Mouse (Mus musculus) embryonic facial prominence, embryonic 15.5 days (tissue): Measurements from ENCODE around the gene Zfp541. TPM values are rescaled to one million over a fixed set of nuclear protein-coding genes. Genes with fewer than 3 reads are reported as not detected.

ENCODE experiments used
- ATAC-seq: fragments of 200-750 bp; cut with Nextera tagmentation; 2 replicates; pipeline ENCODE4 v1.8.0; 2017; ENCODE audit warnings: low read depth, moderate TSS enrichment; ENCODE audit not compliant: insufficient number of reproducible peaks, low FRiP score, low TSS enrichment
- H3K27ac ChIP-seq: fragments of 300-500 bp; sonication (generic); replicated peaks from 2 replicates; pipeline ENCODE4 v1.5.1; 2015; ENCODE audit warnings: mild to moderate bottlenecking, inconsistent platforms
- H3K27me3 ChIP-seq: fragments of 300-500 bp; sonication (generic); 2 replicates; pipeline ENCODE4 v1.6.1; 2015; ENCODE audit warnings: inconsistent platforms
- H3K36me3 ChIP-seq: fragments of 300-500 bp; sonication (generic); 2 replicates; pipeline ENCODE4 v1.6.1; 2015; ENCODE audit warnings: mild to moderate bottlenecking, inconsistent platforms
- H3K4me1 ChIP-seq: fragments of 300-500 bp; sonication (generic); 2 replicates; pipeline ENCODE4 v1.6.1; 2015; ENCODE audit warnings: inconsistent platforms
- H3K4me2 ChIP-seq: fragments of 300-500 bp; sonication (generic); replicated peaks from 2 replicates; pipeline ENCODE4 v1.6.1; 2015; ENCODE audit warnings: mild to moderate bottlenecking, inconsistent platforms
- H3K4me3 ChIP-seq: fragments of 300-500 bp; sonication (generic); replicated peaks from 2 replicates; pipeline ENCODE4 v1.5.1; 2015; ENCODE audit warnings: mild to moderate bottlenecking, inconsistent platforms
- H3K9ac ChIP-seq: fragments of 300-500 bp; sonication (generic); 2 replicates; pipeline ENCODE4 v1.6.1; 2015; ENCODE audit warnings: inconsistent platforms
- H3K9me3 ChIP-seq: fragments of 300-500 bp; sonication (generic); replicated peaks from 2 replicates; pipeline ENCODE4 v1.6.1; 2016; ENCODE audit warnings: inconsistent platforms
- WGBS: fragments of 180-500 bp; shearing (Covaris S2); methylation state at CpG from one replicate; pipeline ENCODE4 v1.1.7; 2015; 5-methylcytosine and 5-hydroxymethylcytosine counted together
- polyA plus RNA-seq: library from polyadenylated mRNA; unstranded; fragments of >200 nt; fragmentation: Nextera tagmentation; extraction: Ambion mirVana; gene quantifications from 2 replicates; pipeline ENCODE4 v1.2.1, GENCODE M21; 2015

The Zfp541 gene
- polyA plus RNA-seq, 1 experiment from 2014 or later, result 0.15 TPM

DNA sequence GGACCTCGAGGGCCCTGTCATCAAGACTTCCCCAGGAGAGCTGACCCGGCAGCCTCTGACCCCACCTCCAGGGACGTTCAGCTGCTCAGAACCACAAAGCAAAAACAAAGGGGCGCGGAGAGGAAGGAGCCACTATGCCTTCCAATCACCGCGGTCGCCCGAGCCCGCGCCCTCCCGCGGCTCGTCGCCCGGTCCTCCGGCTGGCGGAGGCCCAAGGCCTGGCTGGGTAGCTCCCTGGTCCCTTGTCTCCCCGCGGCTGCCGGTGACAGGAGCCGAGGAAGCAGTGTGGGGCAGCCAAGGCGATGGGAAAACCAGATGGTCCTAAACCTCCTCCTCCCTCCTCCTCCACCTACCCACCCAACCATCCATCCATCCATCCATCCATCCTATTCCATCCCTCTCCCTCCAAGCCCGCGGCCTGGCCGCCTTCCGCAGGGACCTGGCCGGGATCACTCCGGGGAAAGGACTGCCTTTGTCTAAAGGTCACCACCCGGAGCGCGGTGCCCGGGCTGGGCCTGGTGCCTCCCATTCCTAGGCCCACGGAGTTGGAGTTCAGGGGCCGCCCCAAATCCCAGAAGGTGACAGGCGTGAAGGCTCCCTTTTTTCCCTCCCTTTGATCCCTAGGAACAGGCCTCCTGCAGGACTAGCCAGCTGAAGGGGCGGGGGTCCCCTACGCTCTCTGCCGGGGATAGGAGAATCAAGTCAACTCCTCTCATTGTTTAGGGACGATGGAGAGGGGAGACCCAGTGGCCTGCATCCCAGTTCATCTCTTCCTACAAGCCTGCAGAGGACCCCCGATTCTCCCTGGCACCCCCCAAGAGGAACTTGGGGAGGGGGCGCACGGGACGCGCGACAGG lies 14.9 kb upstream of the Zfp541 start:
- Histone ChIP-seq H3K9ac (peak overlapping the region; percentile 98), H3K9me3 (no peaks in the 10 kb centered on the region), H3K27me3 (no peaks in the 10 kb centered on the region), H3K4me1 (peaks cover 60% of the 10 kb centered on the region), H3K4me2 (peak overlapping the region; percentile 76), H3K4me3 (peak overlapping the region; percentile 86), H3K36me3 (no peaks in the 10 kb centered on the region), H3K27ac (peak overlapping the region; percentile 97)
- peak; percentile 17 for ATAC-seq
- 0% methylated on average over 45 of the region's 46 CpGs for WGBS

DNA sequence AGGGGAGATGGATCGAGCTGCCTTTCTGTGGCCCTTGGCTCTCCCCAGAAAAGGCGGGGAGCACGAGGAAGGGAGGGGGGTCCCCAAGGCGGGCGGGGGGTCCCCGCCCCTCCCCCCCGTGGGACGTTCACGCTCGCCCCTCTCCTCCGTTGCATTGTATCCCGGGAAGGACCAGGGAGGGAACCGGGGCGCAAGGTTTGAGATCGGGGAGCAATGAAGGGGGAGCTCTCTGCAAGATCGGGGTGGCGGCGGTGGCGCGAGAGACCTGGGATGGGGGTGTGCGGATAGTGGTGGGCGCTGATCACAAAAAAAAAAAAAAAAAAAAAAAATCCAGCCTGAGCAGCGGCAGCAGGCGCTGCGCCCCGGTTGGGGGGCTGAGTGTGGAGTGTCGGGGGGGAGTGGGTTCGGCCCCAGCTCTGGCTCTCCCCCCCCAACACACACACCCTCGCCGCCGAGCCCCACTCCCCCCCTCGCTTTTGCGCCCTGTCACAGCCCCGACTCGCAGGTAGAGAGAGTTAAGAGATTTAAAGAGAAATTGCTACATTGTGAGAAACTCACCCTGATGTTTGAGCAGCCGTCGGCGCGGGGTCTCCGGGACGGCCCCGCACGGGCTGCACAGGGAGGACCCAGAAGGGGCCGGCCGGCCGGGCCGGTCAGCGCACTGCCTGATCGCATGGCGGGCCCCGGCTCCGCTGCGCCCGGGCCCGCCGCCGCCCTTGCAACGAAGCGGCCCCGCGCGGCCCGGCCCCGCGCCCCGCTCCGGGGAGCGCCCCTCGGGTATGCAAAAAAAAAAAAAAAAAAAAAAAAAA lies 14.1 kb upstream of the Zfp541 start, which contains the start of gene Bicra:
Gene Bicra (minus strand): TSS at position 584 of the 809 bp plus-strand sequence.
- Histone ChIP-seq H3K27me3 (no peaks in the 10 kb centered on the region), H3K9me3 (no peaks in the 10 kb centered on the region), H3K4me1 (peaks cover 64% of the 10 kb centered on the region), H3K4me3 (peak within 1 kb of the TSS; percentile 86), H3K36me3 (no peaks in the 10 kb centered on the region), H3K9ac (peak within 1 kb of the TSS; percentile 98), H3K4me2 (peak within 1 kb of the TSS; percentile 76), H3K27ac (peak within 1 kb of the TSS; percentile 97)
- ATAC-seq, result peak; percentile 68
- WGBS, result under 1% methylated on average over 63 of the region's 69 CpGs

DNA sequence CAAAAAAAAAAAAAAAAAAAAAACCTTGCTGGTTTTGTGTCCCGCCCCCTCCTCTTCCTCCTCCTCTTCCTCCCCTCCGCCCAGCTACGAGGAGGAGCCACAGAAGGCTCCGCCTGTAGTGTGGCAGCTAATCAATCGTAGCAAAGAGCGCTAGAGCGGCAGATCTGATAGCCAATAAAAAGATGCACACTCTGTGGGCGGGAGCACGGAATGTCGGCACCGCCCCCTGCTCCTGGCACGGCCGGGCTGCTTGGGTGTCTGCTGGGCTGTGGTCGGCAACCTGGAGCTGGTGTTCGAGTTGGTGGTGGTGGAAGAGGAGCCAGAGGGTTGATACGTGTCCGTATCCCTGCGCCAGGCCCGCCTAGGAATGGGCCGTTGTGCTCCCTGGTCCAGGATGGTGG lies 13.4 kb upstream of the Zfp541 start:
- WGBS, result 1% methylated on average over 19 of the region's 20 CpGs
- Histone ChIP-seq H3K9me3 (no peaks in the 10 kb centered on the region), H3K27me3 (no peaks in the 10 kb centered on the region), H3K36me3 (no peaks in the 10 kb centered on the region), H3K4me3 (peak overlapping the region; percentile 86), H3K4me2 (peak overlapping the region; percentile 76), H3K9ac (peak overlapping the region; percentile 98), H3K4me1 (peaks cover 61% of the 10 kb centered on the region), H3K27ac (peak overlapping the region; percentile 97)
- peak; percentile 89 for ATAC-seq

DNA sequence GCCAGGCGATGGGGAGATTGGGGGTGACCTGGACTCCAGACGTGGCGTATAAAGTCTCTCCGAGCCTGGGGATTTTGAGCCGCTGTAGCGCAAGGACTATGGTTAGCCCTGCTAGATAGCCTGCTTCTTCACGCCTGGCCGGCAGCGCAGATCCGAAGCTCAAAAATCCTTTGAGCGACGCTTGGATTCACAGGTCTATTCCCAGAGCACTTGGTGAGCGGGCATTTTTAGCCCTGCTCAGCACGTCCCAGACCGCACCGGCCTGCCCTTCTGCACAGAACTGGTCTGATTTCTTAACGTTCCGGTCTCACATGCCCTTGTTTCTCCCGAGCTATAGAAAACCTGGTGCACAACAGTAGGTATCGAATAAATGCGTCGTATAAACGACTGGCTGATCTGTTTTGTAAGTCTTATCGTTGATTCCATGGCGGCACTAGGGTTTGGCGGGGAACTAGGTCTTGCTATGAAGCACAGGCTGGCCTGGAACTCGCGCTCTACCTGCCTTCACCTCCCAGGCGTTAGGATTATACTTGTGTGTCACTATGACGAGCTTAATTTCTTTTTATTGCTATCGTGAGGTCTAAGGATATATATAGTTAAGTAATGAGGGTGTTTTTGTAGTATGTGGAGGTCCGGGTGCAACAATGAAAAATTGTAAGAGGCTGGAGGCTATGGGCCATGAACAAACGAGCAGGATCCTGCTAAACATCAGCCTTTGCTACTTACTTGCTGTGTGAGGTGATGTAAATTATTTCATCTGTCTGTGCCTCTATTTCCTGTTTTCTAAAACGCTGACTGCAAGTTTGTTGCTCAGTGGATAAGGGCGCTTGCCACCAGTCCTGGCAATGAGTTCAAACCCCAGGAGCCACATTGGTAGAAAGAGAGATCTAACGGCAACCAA lies 12.7 kb upstream of the Zfp541 start:
- Histone ChIP-seq H3K27ac (peak overlapping the region; percentile 89), H3K4me3 (peak overlapping the region; percentile 86), H3K27me3 (no peaks in the 10 kb centered on the region), H3K4me1 (peaks cover 57% of the 10 kb centered on the region), H3K9ac (peak overlapping the region; percentile 78), H3K9me3 (no peaks in the 10 kb centered on the region), H3K4me2 (peak overlapping the region; percentile 76), H3K36me3 (no peaks in the 10 kb centered on the region)
- ATAC-seq, result no peak
- WGBS, result 6% methylated on average over 36 of the region's 36 CpGs

DNA sequence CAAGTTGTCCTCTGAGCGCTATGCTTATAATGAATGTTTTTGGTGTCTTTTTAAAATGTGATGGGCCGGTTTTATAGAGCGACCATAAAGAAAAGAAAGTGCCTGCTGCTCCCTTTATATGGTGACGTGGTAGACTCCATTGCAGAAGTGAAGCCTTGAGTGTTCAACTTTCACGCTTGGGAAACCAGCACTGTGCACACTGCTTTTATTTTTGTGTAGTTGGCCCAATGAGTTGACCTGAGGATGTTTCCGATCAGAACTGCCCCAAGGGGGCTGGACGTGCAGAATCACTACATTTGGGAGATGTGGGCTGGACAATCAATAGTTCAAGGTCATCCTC lies 12.1 kb upstream of the Zfp541 start:
- no peak overlapping the region for H3K27ac ChIP-seq
- H3K4me2 ChIP-seq, result peak overlapping the region; percentile 76
- WGBS, result 76% methylated on average over 7 of the region's 7 CpGs
- H3K4me1 ChIP-seq, result peaks cover 51% of the 10 kb centered on the region
- H3K9ac ChIP-seq, result 0 out of 2 replicates have a peak overlapping the region, but pooled peaks have one; percentile 78
- no peaks in the 10 kb centered on the region for H3K36me3 ChIP-seq
- peak overlapping the region; percentile 86 for H3K4me3 ChIP-seq
- no peak for ATAC-seq
- H3K27me3 ChIP-seq, result no peaks in the 10 kb centered on the region
- no peaks in the 10 kb centered on the region for H3K9me3 ChIP-seq

DNA sequence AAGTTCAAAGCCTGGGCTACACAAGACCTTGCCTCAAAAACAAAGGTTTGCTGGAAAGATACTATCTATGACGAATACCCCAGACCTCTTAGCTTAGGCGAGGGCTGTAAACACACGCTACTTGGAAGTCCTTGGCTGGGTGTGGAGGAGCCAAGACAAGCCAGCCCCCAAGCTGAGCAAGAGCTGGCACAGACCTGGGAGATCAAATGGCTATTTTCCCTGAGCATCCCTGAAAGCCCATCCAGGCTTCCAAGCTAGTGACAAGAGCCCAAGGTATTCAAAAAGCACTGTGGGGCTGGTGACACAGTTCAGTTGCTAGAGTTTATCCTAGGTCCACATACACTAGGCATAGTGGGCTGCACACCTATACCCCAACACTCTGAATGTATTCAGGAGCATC lies 11.0 kb upstream of the Zfp541 start:
- Histone ChIP-seq H3K4me3 (0 out of 2 replicates have a peak overlapping the region, but pooled peaks have one; percentile 4), H3K9ac (no peak overlapping the region), H3K4me2 (no peak overlapping the region), H3K36me3 (no peaks in the 10 kb centered on the region), H3K27ac (no peak overlapping the region), H3K27me3 (no peaks in the 10 kb centered on the region), H3K4me1 (peaks cover 40% of the 10 kb centered on the region), H3K9me3 (no peaks in the 10 kb centered on the region)
- WGBS, result 92% methylated on average over 3 of the region's 3 CpGs
- no peak for ATAC-seq

DNA sequence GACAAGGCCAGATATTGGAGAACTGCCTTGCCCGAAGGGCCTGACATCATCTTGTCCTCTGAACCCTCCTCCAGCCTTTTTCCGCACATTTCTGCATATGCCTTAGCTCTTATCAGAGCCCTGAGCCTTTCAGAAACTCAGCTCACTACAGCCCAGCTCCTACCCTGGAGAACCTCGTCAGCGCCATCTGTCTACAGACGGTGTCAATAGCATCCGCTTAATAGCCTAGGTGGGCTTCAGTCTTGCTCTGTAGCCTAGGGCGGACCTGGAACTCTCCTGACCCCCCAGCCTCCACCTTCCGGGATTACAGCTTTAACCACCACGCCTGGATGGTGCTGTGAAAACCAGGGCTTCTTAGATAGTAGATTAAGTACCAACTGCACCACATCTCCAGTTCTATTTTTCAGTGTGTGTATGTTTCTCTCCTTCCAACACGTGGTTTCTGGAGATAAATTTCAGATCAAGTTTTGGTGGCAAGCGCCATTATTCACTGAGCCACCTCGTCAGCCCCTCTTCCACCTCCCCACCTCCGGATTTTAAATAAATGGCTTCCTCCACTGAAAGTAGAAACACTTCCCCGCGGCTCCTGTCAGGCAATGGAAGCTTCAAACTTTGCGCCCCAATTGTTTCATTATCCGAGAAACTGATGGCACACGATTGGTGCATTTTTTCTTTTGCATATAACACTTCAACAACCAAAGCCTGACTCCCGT lies 9.6 kb upstream of the Zfp541 start:
- no peaks in the 10 kb centered on the region for H3K27me3 ChIP-seq
- peak overlapping the region; percentile 57 for H3K4me3 ChIP-seq
- no peak for ATAC-seq
- peak overlapping the region; percentile 24 for H3K9ac ChIP-seq
- H3K9me3 ChIP-seq, result no peaks in the 10 kb centered on the region
- H3K4me2 ChIP-seq, result peak overlapping the region; percentile 71
- H3K36me3 ChIP-seq, result no peaks in the 10 kb centered on the region
- peaks cover 33% of the 10 kb centered on the region for H3K4me1 ChIP-seq
- 6% methylated on average over 19 of the region's 19 CpGs for WGBS
- peak overlapping the region; percentile 87 for H3K27ac ChIP-seq

DNA sequence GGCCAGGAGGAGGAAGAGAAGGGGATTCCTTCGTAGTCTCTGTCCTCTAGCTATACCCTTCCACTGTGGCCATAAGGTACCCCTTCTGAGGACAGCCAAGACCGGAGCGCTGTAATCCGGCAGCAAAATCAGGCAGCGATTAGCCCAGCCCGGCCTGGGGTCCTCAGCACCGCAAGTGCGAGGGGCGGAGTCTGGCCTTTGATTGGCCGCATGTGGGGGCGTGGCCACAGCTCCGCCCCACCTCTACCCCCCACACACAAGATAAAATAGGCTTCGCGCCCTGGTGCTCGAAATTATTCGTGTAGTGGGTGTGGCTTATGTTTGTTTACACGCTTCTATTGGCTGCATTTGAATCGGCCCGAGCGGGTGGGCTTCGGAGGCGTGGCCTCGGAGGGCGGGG lies 8.9 kb upstream of the Zfp541 start:
- Histone ChIP-seq H3K27ac (peak overlapping the region; percentile 87), H3K36me3 (no peaks in the 10 kb centered on the region), H3K9ac (peak overlapping the region; percentile 24), H3K9me3 (no peaks in the 10 kb centered on the region), H3K4me2 (peak overlapping the region; percentile 71), H3K4me3 (peak overlapping the region; percentile 57), H3K4me1 (peaks cover 33% of the 10 kb centered on the region), H3K27me3 (no peaks in the 10 kb centered on the region)
- ATAC-seq, result peak; percentile 86
- 0% methylated on average over 24 of the region's 24 CpGs for WGBS

DNA sequence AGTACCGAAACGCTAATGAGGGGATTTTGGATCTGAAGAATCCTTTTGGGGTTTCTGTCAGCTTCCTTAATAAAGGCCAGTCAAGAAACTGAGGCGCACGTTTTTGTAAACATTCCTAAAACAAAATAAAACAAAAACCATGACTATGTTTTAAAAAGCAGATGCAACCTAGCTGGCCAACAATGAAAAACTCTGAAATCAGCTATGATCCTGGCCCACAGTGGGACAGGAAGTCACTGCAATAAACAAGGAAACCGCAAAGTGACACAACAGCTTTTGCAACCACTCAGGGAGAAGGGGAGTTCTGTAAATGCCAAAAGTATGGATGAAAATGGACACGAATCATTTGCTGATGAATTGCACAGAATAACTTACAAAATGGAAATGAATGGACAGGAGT lies 8.5 kb upstream of the Zfp541 start:
- ATAC-seq, result no peak
- H3K4me1 ChIP-seq, result peaks cover 33% of the 10 kb centered on the region
- whole genome bisulfite sequencing, result 10% methylated on average over 6 of the region's 6 CpGs
- no peak overlapping the region for H3K9ac ChIP-seq
- H3K27me3 ChIP-seq, result no peaks in the 10 kb centered on the region
- peak overlapping the region; percentile 57 for H3K4me3 ChIP-seq
- H3K27ac ChIP-seq, result peak overlapping the region; percentile 44; the same call in 1 of the 2 replicates
- no peaks in the 10 kb centered on the region for H3K36me3 ChIP-seq
- no peaks in the 10 kb centered on the region for H3K9me3 ChIP-seq
- H3K4me2 ChIP-seq, result peak overlapping the region; percentile 71

DNA sequence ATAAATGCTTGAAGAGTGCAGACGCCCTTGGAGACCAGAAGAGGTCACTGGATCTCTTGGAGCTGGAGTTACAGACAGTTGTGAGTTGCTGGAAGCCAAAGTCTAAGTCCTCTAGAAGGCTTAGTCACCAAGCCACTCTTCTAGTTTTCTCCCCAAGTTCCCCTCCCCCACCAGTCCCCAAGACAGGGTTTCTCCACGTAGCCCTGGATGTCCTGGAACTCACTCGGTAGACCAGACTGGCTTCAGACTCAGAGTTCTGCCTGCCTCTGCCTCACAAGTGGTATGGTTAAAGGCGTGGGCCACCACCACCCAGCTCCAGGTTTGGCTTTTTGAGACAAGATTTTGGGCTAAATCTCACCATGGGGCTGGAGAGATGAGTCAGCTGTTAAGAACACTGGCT lies 6.6 kb upstream of the Zfp541 start:
- Histone ChIP-seq H3K27ac (no peak overlapping the region), H3K9ac (no peak overlapping the region), H3K4me3 (no peak overlapping the region), H3K36me3 (no peaks in the 10 kb centered on the region), H3K4me1 (peaks cover 23% of the 10 kb centered on the region), H3K9me3 (no peaks in the 10 kb centered on the region), H3K27me3 (peaks cover 6% of the 10 kb centered on the region; the same call in 1 of the 2 replicates), H3K4me2 (no peak overlapping the region)
- WGBS, result 61% methylated on average over 4 of the region's 4 CpGs
- no peak for ATAC-seq
